Mouse (Mus musculus) adrenal gland, postnatal 4 days (tissue): ENCODE results near the gene Gabrd. TPM values are rescaled to one million over a fixed set of nuclear protein-coding genes. Genes with fewer than 3 reads are reported as not detected.
A peak's percentile ranks its signal among the peaks of the same experiment; 100 is the strongest.
"Not testable (repeated sequence)": the region's sequence is repeated elsewhere in the genome, so short reads cannot be mapped to it uniquely, and the experiment has no call there.

Source experiments
- DNase-seq, 2 experiments: peaks; one replicate each; pipeline ENCODE4 v3.0.0; 2021 to 2022; ENCODE audit warnings: low spot score in 2 of 2, mixed read lengths in 2 of 2
- long read RNA-seq, 2 experiments: library from polyadenylated mRNA; stranded (forward); transcript quantifications; one replicate each; pipeline ENCODE4 v2.0.0; 2021
- total RNA-seq, 2 experiments: library from RNA; stranded (reverse); gene quantifications; 2 replicates each; pipeline ENCODE4 v1.2.3; 2021

Gene Gabrd
- under 1 TPM; 0.20 to 0.25 TPM for total RNA-seq
- long read RNA-seq, experiment 1, partial matches to known transcripts, result 0 of 2 reads
- long read RNA-seq, experiment 1, other reads (novel, unspliced or antisense), result 1 of 2 reads
- long read RNA-seq, experiment 2, result 0 reads

DNA sequence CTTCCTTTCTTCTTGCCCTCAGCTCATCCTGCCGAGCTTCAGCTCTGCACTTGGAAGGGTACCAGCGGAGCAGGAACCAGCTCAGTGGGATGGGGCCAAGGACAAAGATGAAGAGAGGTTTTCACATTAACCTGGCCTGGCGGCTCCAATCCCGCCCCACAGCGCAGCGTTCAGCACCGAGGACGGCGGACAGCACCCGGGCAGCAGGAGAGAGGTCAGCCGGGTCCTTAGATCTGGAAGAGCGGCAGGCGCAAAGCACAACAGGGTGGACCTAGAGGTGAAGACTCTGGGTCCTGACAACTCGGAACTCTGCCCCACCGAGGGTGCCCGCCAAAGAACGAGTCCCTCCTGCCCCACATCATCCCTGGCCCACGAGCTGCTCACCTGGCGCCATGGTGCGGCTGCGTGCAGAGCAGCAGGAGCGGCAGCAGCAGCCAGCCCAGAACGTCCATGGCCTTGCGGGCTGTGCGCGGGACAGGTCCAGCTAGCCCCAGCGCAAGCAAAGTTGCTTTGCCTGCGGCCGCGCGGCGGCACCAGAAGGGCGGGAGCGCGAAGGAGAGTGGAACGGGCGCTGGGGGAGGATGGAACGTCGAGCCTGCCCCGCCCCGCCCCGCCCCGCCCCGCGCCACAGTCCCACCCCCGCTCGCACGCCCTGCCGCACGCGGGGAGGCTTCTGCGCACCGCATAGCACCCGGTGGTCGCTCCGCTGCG lies at the start of gene Gabrd:
Gene Gabrd, minus strand, starts transcription at position 602 of the 711 bp plus-strand sequence.
- DNase-seq, result peak; percentile 33 to 39

DNA sequence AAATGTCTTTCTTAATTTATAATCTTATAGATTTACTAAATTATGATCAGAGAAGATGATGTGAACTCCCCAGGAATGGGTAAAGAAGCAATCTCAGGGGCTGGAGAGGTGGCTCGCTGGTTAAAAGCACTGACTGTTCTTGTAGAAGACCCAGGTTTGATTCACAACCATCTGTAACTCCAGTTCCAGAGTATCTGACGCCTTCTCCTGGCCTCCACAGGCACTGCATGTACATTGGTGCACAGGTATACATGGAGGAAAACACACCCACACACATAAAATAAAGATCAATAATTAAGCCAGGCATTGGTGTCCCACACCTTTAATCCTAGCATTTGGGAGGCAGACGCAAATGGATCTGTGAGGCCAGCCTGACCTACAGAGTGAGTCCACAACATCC lies 44.9 kb upstream of the Gabrd start:
- no peak for DNase-seq

DNA sequence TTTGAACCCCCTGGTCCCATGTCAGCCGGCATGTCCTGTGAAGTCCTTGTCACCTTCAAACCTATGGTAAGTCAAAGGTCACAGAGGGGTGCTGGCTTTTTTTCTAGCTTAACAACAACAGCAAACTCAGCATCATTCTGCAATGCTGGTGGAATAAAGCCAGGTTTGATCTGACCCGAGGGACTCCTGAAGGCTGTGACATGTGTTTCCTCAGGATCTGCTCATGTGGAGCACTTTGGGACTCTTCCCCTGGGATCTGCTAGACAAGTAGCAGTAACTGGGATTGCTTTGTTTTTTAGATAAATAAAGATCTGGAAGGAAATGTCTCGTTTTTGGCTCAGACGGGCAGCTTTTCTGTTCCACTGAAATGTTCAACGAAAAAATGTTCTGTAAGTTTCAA lies 36.1 kb upstream of the Gabrd start:
- no peak for DNase-seq

DNA sequence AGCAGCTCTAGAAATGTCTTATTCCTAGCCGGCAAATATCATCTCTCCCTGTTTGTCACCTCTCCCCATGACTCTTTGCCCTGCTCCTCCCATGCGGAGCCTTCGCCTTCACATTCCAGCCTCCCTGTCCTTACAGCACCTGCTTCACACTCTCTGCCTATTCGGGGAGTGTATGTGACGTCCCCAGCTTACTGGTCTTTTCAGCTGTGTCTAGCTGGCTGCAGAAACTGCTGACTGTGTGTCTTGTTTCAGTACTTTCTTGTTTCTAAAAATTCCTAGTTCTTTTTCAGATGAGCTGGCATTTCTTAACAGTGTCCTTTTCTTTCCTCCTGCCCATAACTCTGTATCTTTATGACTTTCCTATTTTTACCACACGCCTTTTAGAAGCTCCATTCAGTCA lies 34.4 kb upstream of the Gabrd start:
- DNase-seq, result no peak

DNA sequence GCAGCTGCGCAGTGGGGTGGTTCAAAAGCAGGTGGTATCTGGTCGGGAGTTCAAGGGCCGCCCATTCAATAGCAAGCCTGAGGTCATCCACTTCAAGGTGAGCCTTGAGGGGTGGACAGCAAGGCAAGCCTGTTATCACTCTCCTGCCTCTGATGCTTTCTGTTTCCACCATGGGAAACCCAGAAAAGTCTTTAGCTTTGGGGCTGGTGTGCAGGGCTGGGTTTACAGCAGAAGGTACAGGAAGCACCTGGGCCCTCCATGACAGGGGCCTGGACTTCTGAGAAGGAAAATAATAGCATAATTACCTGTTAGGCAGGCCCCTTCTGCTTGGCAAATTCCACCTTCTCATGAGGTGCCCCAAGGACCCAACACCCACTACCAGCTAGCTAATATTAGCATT lies 31.3 kb upstream of the Gabrd start:
- DNase-seq, result no peak

DNA sequence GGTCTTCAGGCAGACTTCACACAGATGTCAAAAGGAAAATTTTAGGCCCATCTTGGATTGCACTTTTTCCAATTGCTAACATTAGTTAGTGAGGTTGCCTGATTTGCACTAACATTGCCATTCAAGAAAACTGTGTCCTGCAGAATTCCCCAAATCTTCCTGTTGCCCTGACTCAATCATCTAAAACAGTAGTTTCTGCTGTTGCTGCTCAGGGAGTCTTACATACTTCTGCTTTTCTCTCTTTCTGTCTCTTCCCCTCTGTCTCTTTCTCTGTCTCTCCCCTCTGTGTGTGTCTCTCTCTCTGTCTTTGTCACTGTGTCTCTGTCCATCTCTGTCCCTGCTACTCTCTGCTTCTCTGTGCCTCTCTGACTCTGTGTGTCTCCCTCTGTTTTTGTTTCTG lies 30.5 kb upstream of the Gabrd start:
- no peak for DNase-seq

DNA sequence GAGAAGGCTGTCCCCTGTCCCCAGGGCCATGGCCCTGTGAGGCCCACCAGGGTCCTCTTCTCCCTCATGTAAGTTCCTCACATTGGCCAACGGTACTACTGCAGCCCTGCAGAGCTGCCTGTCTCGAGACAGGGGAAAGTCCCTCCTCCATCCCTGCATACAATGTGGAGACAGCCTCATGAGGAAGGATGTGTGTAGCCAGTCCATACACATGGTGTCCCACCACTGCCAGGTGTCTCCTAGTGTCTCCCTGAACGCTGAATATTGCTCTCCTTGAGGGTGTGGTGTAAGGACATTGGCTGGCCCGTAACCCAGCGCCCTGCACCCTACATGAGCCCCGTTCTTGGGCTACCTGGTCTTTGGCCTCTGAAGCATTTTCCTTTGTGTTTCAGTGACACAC lies 28.4 kb upstream of the Gabrd start:
- no peak for DNase-seq

DNA sequence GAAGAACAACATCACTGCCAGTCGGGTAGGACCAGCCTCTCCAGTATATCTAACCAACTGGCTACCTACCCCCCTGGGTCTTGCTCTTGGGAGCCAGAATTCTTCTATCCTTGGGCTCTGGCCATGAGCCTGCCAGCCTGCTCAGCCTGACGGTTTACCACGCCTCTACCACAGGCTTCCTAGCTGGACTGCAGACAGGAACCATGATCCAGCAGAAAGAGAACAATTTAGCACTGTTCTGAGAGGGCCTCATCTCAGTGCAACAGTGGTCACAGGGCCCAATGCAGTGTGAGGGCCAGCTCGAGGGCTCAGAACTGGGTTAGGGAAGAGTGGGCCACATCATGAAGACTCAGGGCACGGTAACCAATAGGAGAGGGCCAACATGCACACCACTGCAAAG lies 26.1 kb upstream of the Gabrd start:
- DNase-seq, result no peak

DNA sequence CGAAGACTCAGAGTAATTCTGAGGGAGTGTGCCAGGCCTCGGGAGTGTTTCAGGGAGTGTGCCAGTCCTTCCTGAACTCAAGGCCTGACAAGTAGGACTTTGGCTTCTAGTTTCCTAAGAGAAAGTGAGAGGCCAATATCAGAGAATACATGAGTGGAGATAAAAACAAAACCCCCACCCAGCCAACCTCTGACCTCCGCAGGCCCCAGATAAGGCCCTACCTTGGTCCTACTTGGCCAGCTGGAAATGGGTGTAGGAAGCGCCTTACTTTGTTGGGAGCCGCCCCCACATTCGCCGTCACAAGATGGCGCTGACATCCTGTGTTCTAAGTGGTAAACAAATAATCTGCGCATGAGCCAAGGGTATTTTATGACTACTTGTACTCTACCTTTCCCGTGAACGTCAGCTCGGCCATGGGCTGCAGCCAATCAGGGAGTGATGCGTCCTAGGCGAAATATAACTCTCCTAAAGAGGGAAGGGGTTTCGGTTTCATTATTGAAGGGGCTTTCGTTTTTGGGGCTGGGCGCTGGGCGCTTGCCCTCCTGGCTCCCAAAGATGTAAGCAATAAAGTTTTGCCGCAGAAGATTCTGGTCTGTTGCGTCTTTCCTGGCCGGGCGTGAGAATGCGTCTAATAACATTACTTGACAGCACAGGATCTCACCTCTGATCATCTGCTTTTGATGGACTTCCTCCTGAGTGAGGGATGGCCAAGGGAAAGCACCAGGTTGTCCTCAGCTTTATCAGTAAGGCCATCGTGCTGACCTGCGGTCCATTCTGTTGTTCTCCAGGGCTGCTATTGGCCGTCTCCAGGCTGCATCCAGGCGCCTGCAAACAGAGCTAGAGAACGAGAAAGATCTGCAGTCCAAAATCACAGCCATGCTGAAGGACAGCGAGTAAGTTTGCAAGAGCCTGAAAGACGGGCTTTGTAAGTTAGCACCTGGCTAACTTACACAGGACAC lies 23.8 kb upstream of the Gabrd start:
- not testable (repeated sequence) for DNase-seq

DNA sequence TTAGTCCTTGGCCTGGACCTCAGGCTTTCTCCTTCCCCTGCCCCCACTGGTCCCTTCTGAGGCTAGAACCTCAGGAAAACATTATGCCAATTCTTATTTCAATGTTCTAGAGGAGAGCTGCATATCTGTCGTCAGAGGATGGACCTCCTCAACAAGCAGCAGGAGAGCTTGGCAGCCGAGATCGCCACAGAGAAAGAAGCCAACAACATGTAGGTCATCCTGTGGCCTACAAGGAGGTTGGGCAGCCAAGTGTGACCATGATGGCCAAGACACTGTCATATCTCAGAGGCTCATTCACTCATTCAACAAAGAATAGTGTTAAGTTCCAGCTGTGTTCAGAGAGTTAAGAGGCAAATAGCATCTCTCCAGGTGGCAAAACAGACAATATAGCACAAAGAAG lies 22.2 kb upstream of the Gabrd start:
- no peak for DNase-seq

DNA sequence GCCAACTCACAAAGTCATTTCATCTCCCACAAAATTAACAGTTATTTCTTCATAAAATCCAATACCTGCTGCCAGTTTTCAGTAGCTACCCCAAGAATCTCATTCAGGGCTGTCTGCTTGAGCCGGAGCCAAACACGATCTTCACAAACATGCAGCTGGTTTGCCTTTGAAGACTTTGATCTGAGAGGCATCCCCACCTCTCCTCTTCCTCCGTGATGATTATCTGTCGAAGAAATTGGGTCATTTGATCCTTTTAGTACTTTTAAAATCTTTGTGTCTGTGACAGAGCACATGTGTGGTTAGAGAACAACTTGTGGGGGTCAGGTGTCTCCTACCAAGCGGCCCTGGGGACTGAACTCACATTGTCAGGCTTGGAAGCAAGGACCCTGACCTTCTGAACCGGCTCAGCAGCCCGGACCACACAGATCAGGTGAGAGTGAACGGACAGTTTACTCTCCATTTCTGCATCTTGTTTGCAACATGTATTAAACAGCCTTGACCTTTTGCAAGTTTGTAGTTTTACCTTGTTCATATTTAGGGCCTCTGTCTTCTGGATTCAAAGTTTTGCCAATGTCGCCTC lies 16.8 kb upstream of the Gabrd start:
- DNase-seq, result no peak

DNA sequence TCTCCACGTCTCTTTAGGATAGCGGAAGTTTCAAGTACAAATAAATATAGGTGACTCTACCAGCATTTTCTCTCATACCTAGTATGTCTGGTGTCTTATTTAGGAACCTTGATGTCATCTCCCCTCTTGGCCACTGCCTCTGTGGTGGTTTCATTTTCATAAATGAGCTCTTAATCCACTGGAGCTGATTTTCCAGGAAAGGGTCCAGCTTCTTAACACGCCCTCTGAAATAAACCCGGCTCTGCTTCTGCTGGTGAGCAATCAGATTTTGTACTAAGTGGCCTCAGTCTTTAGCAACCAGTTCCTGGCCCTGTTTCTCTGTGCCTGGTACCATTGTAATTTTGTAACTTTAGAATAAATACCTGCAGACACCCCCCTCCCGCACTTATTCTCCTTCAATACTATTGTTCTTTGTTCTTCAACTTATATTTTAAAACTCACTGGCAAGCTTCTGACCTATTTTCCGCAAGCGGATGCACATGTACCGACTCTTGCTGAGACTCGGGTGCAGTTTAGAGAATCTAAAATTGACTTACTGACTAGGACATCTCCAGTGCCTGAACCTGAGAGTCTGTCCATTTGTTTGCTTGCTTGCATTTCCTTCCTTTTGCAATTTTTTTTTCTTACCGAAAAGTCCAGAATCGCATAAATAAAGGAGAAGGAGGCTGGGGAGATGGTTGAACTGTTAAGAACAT lies 15.9 kb upstream of the Gabrd start:
- no peak for DNase-seq

DNA sequence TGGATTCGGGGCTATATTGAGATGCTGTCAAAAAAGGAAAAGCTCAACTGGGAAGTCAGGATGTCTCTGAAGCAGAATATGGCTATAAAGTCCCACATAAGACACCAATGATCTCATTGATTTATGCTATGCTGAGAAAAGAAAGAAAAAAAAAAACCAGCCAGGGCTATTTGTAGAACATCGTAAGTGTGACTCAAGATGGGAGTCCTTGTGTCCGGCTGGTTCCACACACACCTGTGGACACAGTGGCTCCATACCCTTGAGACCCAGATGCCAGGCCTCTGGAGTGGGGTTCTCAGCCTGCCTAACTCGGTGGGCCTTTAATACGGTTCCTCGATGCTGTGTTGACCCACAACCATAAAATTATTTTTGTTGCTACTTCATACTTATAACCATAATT lies 14.2 kb upstream of the Gabrd start:
- no peak for DNase-seq

DNA sequence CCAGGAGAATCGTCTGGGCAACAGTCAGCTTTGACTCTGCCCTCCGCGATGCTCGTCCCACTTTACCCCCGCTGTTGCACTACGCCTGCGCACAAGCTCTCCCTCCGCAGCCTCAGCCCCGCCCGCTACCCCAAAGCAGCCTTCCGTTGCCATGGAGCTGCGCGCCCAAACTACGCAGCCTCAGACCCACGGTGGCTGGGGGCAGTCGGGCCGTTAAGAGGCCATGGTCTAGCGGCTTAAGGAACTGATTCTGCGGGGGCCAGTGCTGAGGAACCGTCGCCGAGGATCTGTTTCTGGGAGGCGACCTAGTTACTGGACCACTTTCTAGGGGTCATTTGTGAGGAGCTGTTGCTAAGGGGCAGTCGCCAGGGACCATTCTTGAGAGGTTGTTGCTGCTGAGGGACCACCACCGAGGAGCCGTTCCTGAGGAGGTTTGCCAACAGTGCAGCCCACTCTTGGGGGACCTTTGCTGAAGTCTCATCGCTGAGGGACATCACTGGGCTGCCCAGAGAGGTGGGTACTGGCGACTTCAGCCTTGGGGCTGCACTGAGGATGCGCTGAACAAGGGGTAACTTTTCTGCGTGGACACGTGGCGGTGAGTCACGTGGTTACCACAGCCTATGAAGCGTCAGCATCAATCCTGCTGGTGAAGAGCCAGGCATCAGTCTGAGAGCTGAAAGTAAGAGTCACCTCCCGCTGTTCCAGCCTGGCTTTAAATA lies 11.3 kb upstream of the Gabrd start, which contains the start of gene Cfap74:
Gene Cfap74, plus strand, starts transcription at position 133 of the 719 bp plus-strand sequence.
- DNase-seq, result peak; percentile 10 to 33

DNA sequence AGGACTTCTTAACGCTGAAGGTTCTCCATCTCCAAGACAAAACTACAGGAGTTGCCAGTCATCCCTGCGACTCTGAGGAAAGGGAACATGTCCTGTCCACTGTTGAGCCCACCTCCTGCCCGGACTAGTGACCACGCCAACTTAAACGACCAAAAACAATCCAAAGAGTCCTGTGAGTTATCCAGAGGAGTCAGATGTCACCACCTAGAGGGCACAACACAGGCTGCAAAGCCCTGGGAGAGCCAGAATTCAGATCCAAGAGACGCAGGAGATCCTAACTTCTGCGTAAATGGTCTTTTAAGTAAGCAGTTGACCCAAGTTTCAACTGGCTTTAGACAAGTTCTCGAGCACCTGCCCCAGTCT lies 10.8 kb upstream of the Gabrd start:
- no peak for DNase-seq

DNA sequence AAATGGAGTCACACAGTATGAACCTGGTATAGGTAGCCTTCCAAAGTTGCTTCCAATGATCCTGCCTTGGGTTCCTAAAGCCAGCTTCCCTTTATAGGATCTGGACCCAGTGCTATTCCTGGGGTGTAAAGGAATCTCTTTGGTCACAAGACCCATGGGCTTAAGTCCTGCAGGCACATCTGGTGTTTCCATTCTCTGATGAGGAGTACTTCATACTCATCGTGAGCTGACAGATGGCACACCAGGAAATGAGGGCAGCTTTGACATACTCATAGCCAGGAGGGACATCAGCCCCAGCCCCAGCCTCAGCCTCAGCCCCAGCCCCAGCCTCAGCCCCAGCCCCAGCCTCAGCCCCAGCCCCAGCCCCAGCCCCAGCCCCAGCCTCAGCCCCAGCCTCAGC lies 4.6 kb upstream of the Gabrd start:
- DNase-seq, result no peak

DNA sequence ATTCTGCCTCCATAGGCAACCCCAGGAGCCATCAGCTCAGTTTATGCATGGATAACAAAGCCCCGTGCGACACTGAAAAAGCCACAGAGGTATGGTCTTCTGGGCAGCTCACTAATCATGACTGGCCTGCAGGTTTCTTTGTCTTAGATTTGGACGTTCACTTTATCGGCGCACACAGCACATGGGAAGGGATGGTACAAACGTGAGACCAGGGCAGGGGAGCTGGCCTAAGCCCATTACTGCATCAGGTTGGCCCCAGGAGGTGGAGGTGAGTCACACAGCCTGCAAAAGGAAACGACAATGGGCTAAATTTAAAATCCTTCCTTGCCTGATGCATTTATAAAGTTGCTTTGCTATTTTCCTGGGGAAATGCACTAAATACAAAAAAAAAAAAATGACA lies 3.2 kb upstream of the Gabrd start:
- no peak for DNase-seq

DNA sequence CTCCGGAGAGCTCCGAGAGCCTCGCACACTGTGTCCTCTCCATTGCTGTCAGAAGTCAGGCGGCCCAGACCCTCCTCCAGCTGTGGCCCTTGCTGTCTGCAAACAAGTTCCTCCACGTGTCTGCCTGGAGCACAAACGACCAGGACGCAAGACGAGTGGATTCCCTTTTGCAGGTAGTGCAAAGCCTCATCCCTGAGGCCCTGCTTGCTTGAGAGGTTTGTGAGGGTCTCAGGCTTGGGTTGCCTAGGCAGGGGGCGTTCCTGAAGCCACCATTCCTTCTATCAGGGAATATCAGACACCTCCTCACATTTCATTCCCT lies 269 bp upstream of the Gabrd start:
- DNase-seq, result no peak

DNA sequence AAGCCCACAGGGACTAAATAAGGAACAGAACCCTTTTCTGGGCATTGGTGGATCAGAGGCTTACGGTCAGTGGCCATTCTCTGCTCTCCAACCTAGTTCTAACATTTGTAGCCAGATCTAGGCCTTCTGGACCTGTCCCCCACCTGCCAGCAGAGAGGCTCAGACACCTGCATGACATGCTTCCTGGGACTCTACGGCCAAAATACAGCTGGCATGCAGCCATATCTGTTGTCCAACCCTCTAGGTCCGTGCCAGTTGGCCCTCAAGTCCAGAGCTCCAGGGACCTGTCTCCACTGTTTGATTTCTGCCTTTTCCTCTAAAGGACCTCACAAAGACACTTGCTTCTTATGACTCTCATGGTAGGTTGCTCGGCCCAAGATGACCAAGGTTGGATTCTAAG lies 1.2 kb downstream of the Gabrd start:
- DNase-seq, result no peak

DNA sequence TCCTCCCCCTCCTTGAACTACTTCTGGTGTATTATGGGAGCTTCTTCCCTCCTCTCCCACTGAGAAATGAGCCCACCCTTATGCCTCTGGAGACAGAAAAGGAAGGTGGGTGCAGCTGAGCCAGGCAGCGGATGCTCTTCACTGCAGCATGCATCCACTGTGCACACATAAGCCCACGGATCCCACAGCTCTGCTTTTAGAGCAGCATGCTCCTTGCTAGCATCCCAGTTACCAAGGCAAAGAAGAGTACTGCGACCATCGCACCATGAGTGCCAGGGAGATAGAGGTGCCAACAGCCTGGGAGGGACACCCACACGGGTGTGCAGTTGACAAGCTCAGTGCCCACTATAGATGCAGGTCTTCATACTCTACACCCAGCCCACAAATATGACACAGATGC lies 2.4 kb downstream of the Gabrd start:
- DNase-seq, result no peak

DNA sequence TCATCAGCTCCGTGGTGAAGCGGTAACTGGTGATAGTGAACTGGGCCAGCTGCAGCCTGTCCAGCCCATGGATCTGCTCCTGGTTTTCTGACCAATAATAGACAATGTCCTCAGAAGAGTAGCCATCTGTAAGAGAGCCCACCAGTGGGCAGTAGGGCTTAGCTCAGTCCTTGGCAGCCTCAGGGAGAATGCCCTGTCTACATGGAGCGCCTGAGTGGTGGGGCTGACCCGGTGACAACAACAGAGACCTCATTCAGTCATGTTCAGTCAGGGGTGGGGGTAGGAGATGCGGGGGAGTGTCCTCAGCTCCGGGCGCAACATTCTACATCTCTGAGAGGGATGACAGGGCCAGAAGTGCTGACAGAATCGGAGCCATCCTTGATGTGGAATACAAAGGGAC lies 10.7 kb downstream of the Gabrd start:
- DNase-seq, result no peak
